Mouse (Mus musculus): Measurements from ENCODE around the gene Tmem9b. TPM values are rescaled to one million over a fixed set of nuclear protein-coding genes. Genes with fewer than 3 reads are reported as not detected.

Gene Tmem9b
- polyA plus RNA-seq, 1 experiment from 2014 or later: 50.4 TPM

DNA sequence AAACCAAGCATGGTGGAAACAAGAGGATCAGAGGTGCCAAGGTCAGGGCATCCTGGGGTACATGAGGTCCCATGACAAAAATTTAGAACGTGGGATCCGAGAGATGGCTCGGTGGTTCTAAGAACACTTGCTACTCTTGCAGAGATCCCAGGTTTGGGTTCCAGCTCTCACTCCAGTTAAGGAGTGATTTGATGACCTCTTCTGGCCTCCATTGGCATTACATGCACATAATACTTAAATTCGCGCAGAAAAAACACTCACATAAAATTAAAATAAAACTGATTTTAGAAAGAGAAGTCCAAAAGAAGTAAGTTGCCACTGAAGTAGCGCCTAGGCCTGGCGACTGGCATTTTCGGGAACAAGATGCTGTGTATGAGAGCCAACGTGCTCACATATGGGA, 33.4 kb downstream of the Tmem9b start:
- Histone ChIP-seq H3K4me3 (ENCODE audit: low read depth, low read length) (no peak overlapping the region), H3K36me3 (ENCODE audit: insufficient read depth) (no peaks in the 10 kb centered on the region), H3K4me2 (no peak overlapping the region), H3K9me3 (ENCODE audit: low read depth, low read length) (no peaks in the 10 kb centered on the region), H3K27me3 (ENCODE audit: insufficient read depth, low read length) (no peaks in the 10 kb centered on the region), H3K9ac (no peak overlapping the region), H3K4me1 (ENCODE audit: insufficient read depth) (no peaks in the 10 kb centered on the region), H3K27ac (ENCODE audit: low read depth) (no peak overlapping the region)
- WGBS: 56% methylated on average over 9 of the region's 9 CpGs
- TF ChIP-seq CTCF (IDR thresholded peaks at IDR 0.05; ENCODE audit: low read depth): peak; percentile 64
- peak; percentile 85 for DNase-seq
- no peak; the same call in 1 of the 2 replicates for ATAC-seq (ENCODE audit: insufficient read depth)

DNA sequence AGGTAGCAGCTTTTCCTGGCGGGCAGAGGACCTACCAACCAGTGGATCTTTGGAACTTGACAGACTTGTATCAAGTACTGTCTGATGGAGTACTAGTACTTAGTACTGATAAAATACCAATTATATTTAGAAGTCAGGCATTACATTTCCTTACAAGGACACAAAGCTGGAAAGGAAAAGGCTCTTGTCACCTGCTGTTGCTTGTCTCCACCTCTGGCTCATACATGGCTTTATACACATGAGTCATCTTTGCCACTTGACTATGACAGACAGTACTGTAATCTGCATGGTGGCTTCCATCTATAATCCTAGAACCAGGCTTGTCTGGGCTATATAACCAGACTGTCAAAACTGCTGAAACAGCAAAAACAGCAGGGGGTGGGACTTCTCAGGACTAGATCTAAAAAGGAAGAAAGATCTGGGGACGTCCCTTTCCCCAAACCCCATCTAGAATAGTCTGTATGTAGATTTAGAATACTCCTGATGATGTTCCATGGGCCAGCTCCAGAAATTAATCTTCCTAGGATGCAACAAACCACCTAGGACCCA, 39.2 kb downstream of the Tmem9b start:
- Histone ChIP-seq H3K27me3 (ENCODE audit: insufficient read depth, low read length) (no peaks in the 10 kb centered on the region), H3K4me3 (ENCODE audit: low read depth, low read length) (no peak overlapping the region), H3K27ac (ENCODE audit: low read depth) (no peak overlapping the region), H3K4me1 (ENCODE audit: insufficient read depth) (no peaks in the 10 kb centered on the region), H3K36me3 (ENCODE audit: insufficient read depth) (peaks cover 18% of the 10 kb centered on the region; the same call in 1 of the 2 replicates), H3K9ac (no peak overlapping the region), H3K9me3 (ENCODE audit: low read depth, low read length) (no peaks in the 10 kb centered on the region), H3K4me2 (no peak overlapping the region)
- 91% methylated on average over 2 of the region's 2 CpGs for WGBS
- no peak for DNase-seq
- TF ChIP-seq CTCF (IDR thresholded peaks at IDR 0.05; ENCODE audit: low read depth): no peak
- no peak for ATAC-seq (ENCODE audit: insufficient read depth)

DNA sequence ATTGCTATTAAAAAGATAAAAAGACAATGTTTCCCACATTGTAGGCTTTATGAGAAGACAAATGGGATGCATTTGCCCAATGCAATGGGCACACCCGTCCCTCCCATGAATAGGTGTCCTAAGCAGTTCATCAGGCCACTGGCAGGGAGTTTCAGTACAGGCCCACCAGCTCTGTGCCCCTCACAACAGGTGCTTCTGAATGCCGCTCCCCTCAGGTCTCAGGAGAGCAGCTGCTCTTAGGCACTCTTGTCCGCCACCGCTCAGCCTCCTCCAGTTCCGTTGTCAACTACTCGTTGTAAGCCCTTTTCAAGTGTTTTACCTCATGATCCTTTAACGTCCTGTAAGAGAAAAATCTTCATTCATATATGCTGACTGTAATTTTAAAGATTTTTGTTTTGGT, 40.5 kb downstream of the Tmem9b start:
- no peak for TF ChIP-seq CTCF (IDR thresholded peaks at IDR 0.05; ENCODE audit: low read depth)
- no peaks in the 10 kb centered on the region for H3K9me3 ChIP-seq (ENCODE audit: low read depth, low read length)
- no peak overlapping the region for H3K27ac ChIP-seq (ENCODE audit: low read depth)
- H3K4me2 ChIP-seq: no peak overlapping the region
- H3K4me1 ChIP-seq (ENCODE audit: insufficient read depth): no peaks in the 10 kb centered on the region
- no peak overlapping the region for H3K9ac ChIP-seq
- no peak overlapping the region for H3K4me3 ChIP-seq (ENCODE audit: low read depth, low read length)
- H3K36me3 ChIP-seq (ENCODE audit: insufficient read depth): peaks cover 18% of the 10 kb centered on the region; the same call in 1 of the 2 replicates
- ATAC-seq (ENCODE audit: insufficient read depth) (no peak), DNase-seq (no peak)
- 84% methylated on average over 7 of the region's 7 CpGs for WGBS
- H3K27me3 ChIP-seq (ENCODE audit: insufficient read depth, low read length): no peaks in the 10 kb centered on the region

DNA sequence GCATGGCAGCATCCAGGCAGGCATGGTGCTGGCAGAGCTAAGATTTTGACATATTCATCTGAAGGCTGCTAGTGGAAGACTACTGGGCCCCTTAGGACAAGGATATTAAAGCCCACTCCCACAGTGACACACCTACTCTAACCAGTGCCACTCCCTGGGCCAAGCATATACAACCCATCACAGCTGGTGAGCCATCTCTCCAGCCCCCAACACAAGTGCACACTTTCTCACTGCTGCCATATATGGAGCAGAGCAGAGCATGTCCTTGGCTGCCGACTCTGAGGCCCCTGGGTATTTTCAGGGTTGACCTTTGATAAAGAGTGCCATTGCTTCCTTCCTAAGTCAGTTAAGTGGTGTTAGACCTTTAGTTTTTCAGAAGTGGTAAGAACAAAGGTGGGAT, 42.6 kb downstream of the Tmem9b start:
- WGBS: 41% methylated on average over 1 of the region's 1 CpGs
- H3K36me3 ChIP-seq (ENCODE audit: insufficient read depth): peaks cover 18% of the 10 kb centered on the region; the same call in 1 of the 2 replicates
- no peak overlapping the region for H3K4me3 ChIP-seq (ENCODE audit: low read depth, low read length)
- H3K9me3 ChIP-seq (ENCODE audit: low read depth, low read length): no peaks in the 10 kb centered on the region
- no peak overlapping the region for H3K4me2 ChIP-seq
- no peak for DNase-seq
- no peaks in the 10 kb centered on the region for H3K27me3 ChIP-seq (ENCODE audit: insufficient read depth, low read length)
- TF ChIP-seq CTCF (IDR thresholded peaks at IDR 0.05; ENCODE audit: low read depth): no peak
- H3K27ac ChIP-seq (ENCODE audit: low read depth): no peak overlapping the region
- ATAC-seq (ENCODE audit: insufficient read depth): no peak
- 0 out of 2 replicates have a peak, but pooled peaks cover 2% of the 10 kb centered on the region for H3K4me1 ChIP-seq (ENCODE audit: insufficient read depth)
- H3K9ac ChIP-seq: no peak overlapping the region

DNA sequence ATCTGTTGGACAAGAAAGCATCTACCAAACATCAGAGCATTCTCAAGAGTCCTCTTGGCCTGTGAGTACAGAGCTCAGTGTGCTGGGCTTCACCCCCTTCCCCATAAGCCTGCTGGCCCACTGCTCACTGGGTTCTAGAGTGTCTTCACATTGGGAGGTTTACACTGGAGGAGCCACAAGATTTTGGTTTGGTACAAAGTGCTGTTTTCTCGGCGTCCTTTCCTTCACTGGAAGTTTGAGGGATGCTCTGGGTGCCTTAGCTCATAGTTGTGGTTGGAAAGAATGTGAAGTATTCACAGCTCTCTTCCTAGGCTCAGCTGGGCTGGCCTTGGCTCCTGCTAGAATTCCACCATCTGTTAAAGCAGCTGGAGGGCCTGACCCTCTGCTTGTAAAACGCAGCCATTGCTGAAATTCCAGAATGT, 43.7 kb downstream of the Tmem9b start:
- no peak for TF ChIP-seq CTCF (IDR thresholded peaks at IDR 0.05; ENCODE audit: low read depth)
- Histone ChIP-seq H3K9ac (no peak overlapping the region), H3K36me3 (ENCODE audit: insufficient read depth) (peaks cover 18% of the 10 kb centered on the region; the same call in 1 of the 2 replicates), H3K9me3 (ENCODE audit: low read depth, low read length) (no peaks in the 10 kb centered on the region), H3K4me1 (ENCODE audit: insufficient read depth) (peaks cover 11% of the 10 kb centered on the region; the same call in 1 of the 2 replicates), H3K27ac (ENCODE audit: low read depth) (peak overlapping the region; percentile 61; the same call in 1 of the 2 replicates), H3K27me3 (ENCODE audit: insufficient read depth, low read length) (no peaks in the 10 kb centered on the region), H3K4me3 (ENCODE audit: low read depth, low read length) (no peak overlapping the region), H3K4me2 (no peak overlapping the region)
- peak; percentile 85 for DNase-seq
- ATAC-seq (ENCODE audit: insufficient read depth): peak; percentile 86
- 21% methylated on average over 3 of the region's 3 CpGs for WGBS

DNA sequence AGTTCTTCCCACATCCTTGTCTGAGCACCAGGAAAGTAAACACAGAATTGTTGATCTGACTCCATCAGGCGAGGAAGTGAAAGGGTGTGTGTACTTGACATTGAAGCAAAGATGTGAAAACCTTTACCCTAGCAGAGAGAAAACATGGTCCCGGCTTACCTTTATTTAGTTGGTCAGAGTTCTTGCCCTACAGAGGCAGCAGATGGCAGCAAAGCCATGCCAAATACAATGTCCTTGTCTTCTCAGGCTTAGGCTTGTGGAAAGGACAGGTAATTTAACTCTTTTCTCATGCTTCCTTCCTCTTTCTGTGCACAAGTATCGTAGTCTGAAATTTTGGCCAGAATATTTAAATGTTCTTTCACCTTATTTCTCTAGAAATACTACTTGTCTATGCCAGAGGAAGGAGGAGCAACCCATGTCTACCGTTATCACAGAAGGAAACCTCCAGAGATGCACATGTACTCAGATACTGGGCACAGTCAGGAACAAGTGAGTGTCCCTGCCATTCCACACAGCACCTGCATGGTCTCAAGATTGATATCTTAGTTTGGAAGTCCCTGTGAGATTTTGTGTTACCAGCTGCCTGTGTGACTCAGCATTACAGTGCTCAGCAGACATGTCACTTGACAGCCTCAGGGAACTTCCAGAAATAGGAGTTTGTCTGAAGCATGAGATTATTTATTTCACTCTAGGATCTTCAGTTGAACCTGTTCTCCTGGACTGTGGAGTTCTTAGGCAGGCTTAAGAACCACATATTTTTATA, 45.5 kb downstream of the Tmem9b start:
- peak; percentile 86 for DNase-seq
- WGBS: 40% methylated on average over 4 of the region's 4 CpGs
- Histone ChIP-seq H3K4me3 (ENCODE audit: low read depth, low read length) (no peak overlapping the region), H3K27ac (ENCODE audit: low read depth) (no peak overlapping the region), H3K9ac (no peak overlapping the region), H3K36me3 (ENCODE audit: insufficient read depth) (peaks cover 13% of the 10 kb centered on the region; the same call in 1 of the 2 replicates), H3K4me1 (ENCODE audit: insufficient read depth) (peaks cover 16% of the 10 kb centered on the region; the same call in 1 of the 2 replicates), H3K9me3 (ENCODE audit: low read depth, low read length) (no peaks in the 10 kb centered on the region), H3K27me3 (ENCODE audit: insufficient read depth, low read length) (no peaks in the 10 kb centered on the region), H3K4me2 (no peak overlapping the region)
- TF ChIP-seq CTCF (IDR thresholded peaks at IDR 0.05; ENCODE audit: low read depth): peak; percentile 79
- no peak for ATAC-seq (ENCODE audit: insufficient read depth)

DNA sequence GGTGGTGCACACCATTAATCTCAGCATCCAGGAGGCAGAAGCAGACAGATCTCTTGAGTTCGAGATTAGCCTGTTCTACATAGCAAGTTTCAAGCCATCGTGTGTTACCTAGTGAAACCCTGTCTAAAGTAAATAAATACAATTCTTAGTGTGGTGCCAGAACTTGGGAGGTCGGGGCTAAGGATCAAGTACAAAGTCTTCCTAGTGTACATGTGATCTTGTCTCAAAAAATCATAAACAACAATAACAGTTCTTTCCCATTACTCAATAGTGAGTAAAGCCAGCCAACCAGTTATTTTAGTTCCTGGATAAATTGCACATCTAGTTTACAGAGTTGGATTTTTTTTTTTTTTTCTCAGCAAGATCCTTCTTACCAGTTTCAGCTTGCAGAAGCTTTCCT, 48.2 kb downstream of the Tmem9b start:
- peak overlapping the region; percentile 60 for H3K9ac ChIP-seq
- H3K4me3 ChIP-seq (ENCODE audit: low read depth, low read length): peak overlapping the region; percentile 70
- H3K4me1 ChIP-seq (ENCODE audit: insufficient read depth): peaks cover 16% of the 10 kb centered on the region; the same call in 1 of the 2 replicates
- H3K4me2 ChIP-seq: peak overlapping the region; percentile 82
- H3K36me3 ChIP-seq (ENCODE audit: insufficient read depth): no peaks in the 10 kb centered on the region
- WGBS: 38% methylated on average over 3 of the region's 3 CpGs
- no peaks in the 10 kb centered on the region for H3K9me3 ChIP-seq (ENCODE audit: low read depth, low read length)
- H3K27me3 ChIP-seq (ENCODE audit: insufficient read depth, low read length): no peaks in the 10 kb centered on the region
- ATAC-seq (ENCODE audit: insufficient read depth) (no peak), DNase-seq (peak; percentile 15)
- no peak for TF ChIP-seq CTCF (IDR thresholded peaks at IDR 0.05; ENCODE audit: low read depth)
- H3K27ac ChIP-seq (ENCODE audit: low read depth): peak overlapping the region; percentile 87; the same call in 1 of the 2 replicates
